Mouse (Mus musculus): ENCODE measurements at regions not wholly inside any gene's neighbourhood (a gene's known extent, or its start where the extent isn't known, plus 50 kb on each side); places are given as distances from the start of the nearest gene placed in this dataset.

GRCm38 (mm10) chr6:127381148-127381888 lies 65.3 kb upstream of the Parp11 start:
- TF ChIP-seq CTCF (IDR thresholded peaks at IDR 0.05): no peak
- no peak for TF ChIP-seq EP300 (IDR thresholded peaks at IDR 0.05)

All from lung, postnatal 0 days (tissue).